Mouse (Mus musculus) olfactory bulb, adult 2 months (tissue): ENCODE results near the gene Dnajc11. TPM values are rescaled to one million over a fixed set of nuclear protein-coding genes. Genes with fewer than 3 reads are reported as not detected.
A peak's percentile ranks its signal among the peaks of the same experiment; 100 is the strongest.

Experiments used
- H3K27ac ChIP-seq: fragments of 200-500 bp; 2 replicates; pipeline ENCODE4 v1.5.1; 2012; ENCODE audit warnings: low read depth, low read length; ENCODE audit not compliant: insufficient read depth
- H3K4me1 ChIP-seq: fragments of 200-500 bp; 2 replicates; pipeline ENCODE4 v1.6.1; 2012; ENCODE audit warnings: low read length; ENCODE audit not compliant: control insufficient read depth, insufficient read depth
- H3K4me3 ChIP-seq: fragments of 200-500 bp; 2 replicates; pipeline ENCODE4 v1.5.1; 2012; ENCODE audit warnings: mild to moderate bottlenecking, low read depth, low read length, moderate library complexity; ENCODE audit not compliant: insufficient read depth
- CTCF ChIP-seq: fragments of 200-500 bp; IDR thresholded peaks from 2 replicates; pipeline ENCODE4 v1.5.1; 2012; ENCODE audit warnings: low read depth, mild to moderate bottlenecking, low read length, moderate library complexity; ENCODE audit not compliant: insufficient read depth
- POLR2A ChIP-seq: fragments of 200-500 bp; IDR thresholded peaks from 2 replicates; pipeline ENCODE4 v1.6.1; 2012; ENCODE audit warnings: mild to moderate bottlenecking, low read depth, low read length, moderate library complexity; ENCODE audit not compliant: insufficient read depth
- WGBS: fragments of 180-500 bp; shearing (Covaris S2); methylation state at CpG from one replicate; pipeline ENCODE4 v1.1.7; 2018; 5-methylcytosine and 5-hydroxymethylcytosine counted together
- polyA plus RNA-seq: library from polyadenylated mRNA; stranded (reverse); fragments of >200 nt; gene quantifications from 2 replicates; pipeline ENCODE4 v1.2.4, GENCODE M21; 2012; ENCODE audit warnings: low replicate concordance; ENCODE audit not compliant: missing spikeins, insufficient read depth, insufficient read length

Gene Dnajc11
- polyA plus RNA-seq, 1 experiment = not detected

GRCm38 (mm10) chr4:151919900-151920643 is 13.4 kb upstream of the Dnajc11 start:
- Histone ChIP-seq H3K4me3 (0 out of 2 replicates have a peak overlapping the region, but pooled peaks have one; percentile 2), H3K27ac (no peak overlapping the region), H3K4me1 (no peaks in the 10 kb centered on the region)
- 25% methylated on average over 16 of the region's 16 CpGs for whole genome bisulfite sequencing
- peak; percentile 58 for TF ChIP-seq CTCF
- TF ChIP-seq POLR2A = no peak

GRCm38 (mm10) chr4:151922124-151922523 is 11.4 kb upstream of the Dnajc11 start:
- H3K27ac ChIP-seq = no peak overlapping the region
- H3K4me3 ChIP-seq = no peak overlapping the region
- no peak for TF ChIP-seq POLR2A
- no peak for TF ChIP-seq CTCF
- no peaks in the 10 kb centered on the region for H3K4me1 ChIP-seq
- WGBS = 92% methylated on average over 3 of the region's 3 CpGs

GRCm38 (mm10) chr4:151932576-151933504 is 651 bp upstream of the Dnajc11 start:
- WGBS = 68% methylated on average over 13 of the region's 13 CpGs
- peaks cover 17% of the 10 kb centered on the region for H3K4me1 ChIP-seq
- peak overlapping the region; percentile 18; the same call in 1 of the 2 replicates for H3K4me3 ChIP-seq
- no peak for TF ChIP-seq CTCF
- TF ChIP-seq POLR2A = no peak
- no peak overlapping the region for H3K27ac ChIP-seq

- TF ChIP-seq POLR2A (no peak), CTCF (no peak)
- peak overlapping the region; percentile 87 for H3K4me3 ChIP-seq
- no peak overlapping the region for H3K27ac ChIP-seq
- under 1% methylated on average over 23 of the region's 23 CpGs for WGBS
- H3K4me1 ChIP-seq = peaks cover 17% of the 10 kb centered on the region
Observed at GRCm38 (mm10) chr4:151934215-151934572, 703 bp downstream of the Dnajc11 start.

- Histone ChIP-seq H3K4me3 (no peak overlapping the region), H3K4me1 (peaks cover 17% of the 10 kb centered on the region), H3K27ac (no peak overlapping the region)
- 75% methylated on average over 13 of the region's 13 CpGs for WGBS
- no peak for TF ChIP-seq POLR2A
- no peak for TF ChIP-seq CTCF
Observed at GRCm38 (mm10) chr4:151937441-151937840, 4.0 kb downstream of the Dnajc11 start.

- TF ChIP-seq CTCF (no peak), POLR2A (no peak)
- WGBS = 84% methylated on average over 3 of the region's 3 CpGs
- no peak overlapping the region for H3K27ac ChIP-seq
- H3K4me1 ChIP-seq = peaks cover 17% of the 10 kb centered on the region
- H3K4me3 ChIP-seq = no peak overlapping the region
Observed at GRCm38 (mm10) chr4:151938089-151938488, 4.6 kb downstream of the Dnajc11 start.

GRCm38 (mm10) chr4:151946211-151946610 is 12.7 kb downstream of the Dnajc11 start:
- Histone ChIP-seq H3K4me3 (no peak overlapping the region), H3K27ac (no peak overlapping the region), H3K4me1 (peaks cover 9% of the 10 kb centered on the region)
- TF ChIP-seq POLR2A (no peak), CTCF (no peak)
- 93% methylated on average over 11 of the region's 11 CpGs for WGBS

- TF ChIP-seq CTCF (no peak), POLR2A (no peak)
- Histone ChIP-seq H3K27ac (no peak overlapping the region), H3K4me3 (no peak overlapping the region), H3K4me1 (peaks cover 14% of the 10 kb centered on the region)
- 78% methylated on average over 14 of the region's 14 CpGs for WGBS
Observed at GRCm38 (mm10) chr4:151948497-151949471, 15.3 kb downstream of the Dnajc11 start.
